17 mouse cellular contexts compared by ENCODE assay signal in the genomic region with DNA sequence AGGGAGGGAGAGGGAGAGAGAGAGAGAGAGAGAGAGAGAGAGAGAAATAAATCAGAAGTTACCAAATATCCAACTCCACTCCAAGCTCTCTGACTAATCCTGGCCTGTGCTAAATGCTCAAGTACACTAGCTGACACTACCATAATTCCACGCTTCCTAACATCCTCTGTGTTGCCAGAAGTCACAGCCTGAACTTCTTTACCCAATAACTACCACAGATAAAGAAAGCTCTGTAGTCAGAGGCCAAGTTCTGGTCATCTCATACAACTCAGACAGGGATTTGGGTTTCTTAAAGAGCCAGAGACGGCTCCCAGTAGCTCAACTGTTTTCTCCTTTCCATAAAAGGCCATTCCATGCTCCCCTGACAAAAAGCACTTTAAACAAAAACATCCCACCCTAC. TPM values are rescaled to one million over a fixed set of nuclear protein-coding genes. Genes with fewer than 3 reads are reported as not detected.
DNase-seq lines count a peak whose midpoint lies in the region; ATAC-seq and TF ChIP-seq lines count a peak whose summit lies in the region.
"Had no signal": no experiment of that assay in that cellular context is flagged by ENCODE, and none has a peak within 500 bp of the region (broad histone marks: within the 10 kb centered on the region; RNA-seq: fewer than 3 reads in every experiment).

No protein-coding gene starts in this region.

- no peaks in the 10 kb centered on the region for H3K9me3 ChIP-seq in heart, embryonic 16.5 days (replicated peaks; ENCODE audit: control insufficient read depth, low read length)
- H3K9me3 ChIP-seq in lung, embryonic 14.5 days (ENCODE audit: low read depth, low read length): no peaks in the 10 kb centered on the region
- H3K9me3 ChIP-seq: liver, embryonic 13.5 days; neural tube, embryonic 15.5 days had no signal

- 58% methylated on average over 2 of the region's 2 CpGs for WGBS in heart, embryonic 16.5 days
- 47% methylated on average over 2 of the region's 2 CpGs for WGBS in lung, embryonic 14.5 days

- intact Hi-C loops in heart, postnatal 14 days (cut with DNase I): loop anchor here (5.0 kb wide), 1 partner anchor 38 kb away; a partner anchor contains a TSS

- no peak overlapping the region for H3K9ac ChIP-seq in heart, embryonic 16.5 days (ENCODE audit: low read length)
- H3K9ac ChIP-seq in lung, embryonic 14.5 days: no peak overlapping the region
- H3K9ac ChIP-seq: liver, embryonic 13.5 days; neural tube, embryonic 15.5 days had no signal

- H3K36me3 ChIP-seq in heart, embryonic 16.5 days (ENCODE audit: control insufficient read depth, insufficient read depth): 0 out of 2 replicates have a peak, but pooled peaks cover 2% of the 10 kb centered on the region
- no peaks in the 10 kb centered on the region for H3K36me3 ChIP-seq in lung, embryonic 14.5 days (ENCODE audit: insufficient read depth)
- H3K36me3 ChIP-seq: liver, embryonic 13.5 days; neural tube, embryonic 15.5 days had no signal

- no peak overlapping the region for H3K4me2 ChIP-seq in heart, embryonic 16.5 days (ENCODE audit: low read depth, low read length)
- no peak overlapping the region for H3K4me2 ChIP-seq in lung, embryonic 14.5 days
- H3K4me2 ChIP-seq: liver, embryonic 13.5 days; neural tube, embryonic 15.5 days had no signal

- peaks cover 63% of the 10 kb centered on the region for H3K4me1 ChIP-seq in heart, embryonic 16.5 days (ENCODE audit: control insufficient read depth, insufficient read depth, low read length)
- H3K4me1 ChIP-seq in lung, embryonic 14.5 days (ENCODE audit: insufficient read depth): peaks cover 8% of the 10 kb centered on the region

- DNase-seq in heart, postnatal 14 days: no peak
- peak; percentile 20 for DNase-seq in lung, embryonic 14.5 days
- DNase-seq in lung, postnatal 25 days (ENCODE audit: low spot score): no peak
- DNase-seq in 3T3-L1 (ENCODE audit: low read depth, low spot score) (peak; percentile 53), adipocyte (ENCODE audit: low spot score) (peak; percentile 81), MN1 (ENCODE audit: low spot score) (no peak)
- DNase-seq in cerebellum, postnatal 10 days: no peak
- DNase-seq: adrenal gland, postnatal 25 days; cerebellum, adult 9-11 months; gastrocnemius, postnatal 36 days; kidney, postnatal 10 days; right cerebral cortex, postnatal 4 days had no signal

- peak overlapping the region; percentile 48 for H3K27ac ChIP-seq in heart, embryonic 16.5 days (ENCODE audit: low read length)
- peak overlapping the region; percentile 38; the same call in 1 of the 2 replicates for H3K27ac ChIP-seq in lung, embryonic 14.5 days (ENCODE audit: low read depth)

- TF ChIP-seq CTCF in lung, embryonic 14.5 days (IDR thresholded peaks at IDR 0.05; ENCODE audit: low read depth): no peak

- H3K4me3 ChIP-seq in heart, embryonic 16.5 days (ENCODE audit: low read length): no peak overlapping the region
- H3K4me3 ChIP-seq in lung, embryonic 14.5 days (ENCODE audit: low read depth, low read length): no peak overlapping the region
- H3K4me3 ChIP-seq: erythroblast, embryonic 14.5 days; liver, embryonic 13.5 days; neural tube, embryonic 15.5 days had no signal

- ATAC-seq in heart, embryonic 16.5 days (replicated peaks; ENCODE audit: extremely low read depth, insufficient read depth, low FRiP score): no peak
- no peak for ATAC-seq in lung, embryonic 14.5 days (ENCODE audit: insufficient read depth)
- ATAC-seq: CD4-positive, CD25-positive, alpha-beta regulatory T cell, adult 4 months had no signal

- H3K27me3 ChIP-seq in heart, embryonic 16.5 days (ENCODE audit: control insufficient read depth, insufficient read depth, low read length): no peaks in the 10 kb centered on the region
- H3K27me3 ChIP-seq in lung, embryonic 14.5 days (ENCODE audit: insufficient read depth, low read length): no peaks in the 10 kb centered on the region
- H3K27me3 ChIP-seq: liver, embryonic 13.5 days; neural tube, embryonic 15.5 days had no signal

RNA-seq across cellular contexts. Expression of a gene that starts 36.9 kb away (rescaled TPM):
- 32.4 and 33.0 TPM in 2 replicates for polyA plus RNA-seq in heart, embryonic 16.5 days (2015; fragmentation: Nextera tagmentation; extraction: Ambion mirVana)
- 10 to 100 TPM; 51.9 to 55.4 TPM for total RNA-seq in heart, postnatal 14 days (2021)
- polyA plus RNA-seq in lung, embryonic 14.5 days (2014; fragmentation: Nextera tagmentation; extraction: Ambion mirVana): 49.2 and 57.8 TPM in 2 replicates

RNA-seq across cellular contexts. Expression of a gene that starts 37.7 kb away (rescaled TPM):
- polyA plus RNA-seq in heart, embryonic 16.5 days (2015; fragmentation: Nextera tagmentation; extraction: Ambion mirVana): 11.9 and 18.0 TPM in 2 replicates
- total RNA-seq in heart, postnatal 14 days (2021): 10 to 100 TPM; 10.7 to 12.7 TPM
- polyA plus RNA-seq in lung, embryonic 14.5 days (2014; fragmentation: Nextera tagmentation; extraction: Ambion mirVana): 6.0 and 7.9 TPM in 2 replicates

Comparison
In these comparisons a context has a peak if more than half of its experiments do, and no peak if none do; other contexts are left out.
1. DNase-seq: peak in lung, embryonic 14.5 days (single experiment), 3T3-L1 (single experiment) and adipocyte (single experiment); none in heart, postnatal 14 days (0 of 2), lung, postnatal 25 days (single experiment), cerebellum, postnatal 10 days (0 of 2) and MN1 (single experiment).